In genomic region chr14:103012563-103013150, GRCm38 (mm10) we compare ENCODE assay signal across 9 mouse cellular contexts. TPM values are rescaled to one million over a fixed set of nuclear protein-coding genes. Genes with fewer than 3 reads are reported as not detected.
A peak's percentile ranks its signal among the peaks of the same experiment; 100 is the strongest.
DNase-seq lines count a peak whose midpoint lies in the region; ATAC-seq and TF ChIP-seq lines count a peak whose summit lies in the region.
"Had no signal": no experiment of that assay in that cellular context is flagged by ENCODE, and none has a peak within 500 bp of the region (broad histone marks: within the 10 kb centered on the region; RNA-seq: fewer than 3 reads in every experiment).

No protein-coding gene starts in this region.

- WGBS in liver, embryonic 15.5 days (ENCODE audit: insufficient replicate concordance) = 14% methylated on average over 4 of the region's 4 CpGs
- 35% methylated on average over 4 of the region's 4 CpGs for WGBS in neural tube, embryonic 11.5 days
- 18% methylated on average over 4 of the region's 4 CpGs for WGBS in stomach, embryonic 15.5 days

- no peak overlapping the region for H3K4me2 ChIP-seq in liver, embryonic 15.5 days
- no peak overlapping the region for H3K4me2 ChIP-seq in neural tube, embryonic 11.5 days (ENCODE audit: low read depth)
- H3K4me2 ChIP-seq in stomach, embryonic 15.5 days = no peak overlapping the region

- no peak overlapping the region for H3K27ac ChIP-seq in liver, embryonic 15.5 days (replicated peaks)
- no peak overlapping the region for H3K27ac ChIP-seq in neural tube, embryonic 11.5 days (ENCODE audit: low read depth, low read length)
- H3K27ac ChIP-seq in stomach, embryonic 15.5 days = no peak overlapping the region

- intact Hi-C loops in heart, postnatal 14 days (cut with DNase I) = loop anchor here (1.0 to 2.0 kb wide), 2 partner anchors 39 to 524 kb away; no protein-coding TSS in a partner anchor

- H3K9me3 ChIP-seq in E14TG2a.4 (ENCODE audit: low read length) = no peaks in the 10 kb centered on the region
- H3K9me3 ChIP-seq in liver, embryonic 15.5 days (replicated peaks) = no peaks in the 10 kb centered on the region
- no peaks in the 10 kb centered on the region for H3K9me3 ChIP-seq in neural tube, embryonic 11.5 days (ENCODE audit: control insufficient read depth, low read length)
- no peaks in the 10 kb centered on the region for H3K9me3 ChIP-seq in stomach, embryonic 15.5 days

- H3K27me3 ChIP-seq in E14TG2a.4 (ENCODE audit: insufficient read depth, low read length) = peaks cover 8% of the 10 kb centered on the region
- no peaks in the 10 kb centered on the region for H3K27me3 ChIP-seq in liver, embryonic 15.5 days
- no peaks in the 10 kb centered on the region for H3K27me3 ChIP-seq in neural tube, embryonic 11.5 days (ENCODE audit: control insufficient read depth, insufficient read depth, low read length)
- H3K27me3 ChIP-seq in stomach, embryonic 15.5 days (replicated peaks) = no peaks in the 10 kb centered on the region

- H3K4me1 ChIP-seq in E14TG2a.4 (replicated peaks; ENCODE audit: low read depth, low read length) = no peaks in the 10 kb centered on the region; the same call in 1 of the 2 replicates
- no peaks in the 10 kb centered on the region for H3K4me1 ChIP-seq in liver, embryonic 15.5 days (replicated peaks)
- no peaks in the 10 kb centered on the region for H3K4me1 ChIP-seq in neural tube, embryonic 11.5 days (ENCODE audit: control insufficient read depth, insufficient read depth, low read length)
- H3K4me1 ChIP-seq in stomach, embryonic 15.5 days = no peaks in the 10 kb centered on the region

- no peaks in the 10 kb centered on the region for H3K36me3 ChIP-seq in E14TG2a.4 (ENCODE audit: insufficient read depth, low read length)
- no peaks in the 10 kb centered on the region for H3K36me3 ChIP-seq in liver, embryonic 15.5 days (replicated peaks)
- no peaks in the 10 kb centered on the region for H3K36me3 ChIP-seq in neural tube, embryonic 11.5 days (ENCODE audit: control insufficient read depth, insufficient read depth, low read length)
- H3K36me3 ChIP-seq in stomach, embryonic 15.5 days = no peaks in the 10 kb centered on the region

- TF ChIP-seq CTCF in E14TG2a.4 (conservative IDR thresholded peaks at IDR 0.05; ENCODE audit: low read length) = peak; percentile 58

- no peak overlapping the region for H3K9ac ChIP-seq in liver, embryonic 15.5 days
- no peak overlapping the region for H3K9ac ChIP-seq in neural tube, embryonic 11.5 days (ENCODE audit: low read length)
- no peak overlapping the region for H3K9ac ChIP-seq in stomach, embryonic 15.5 days

- no peak overlapping the region for H3K4me3 ChIP-seq in E14TG2a.4 (replicated peaks; ENCODE audit: low read length)
- no peak overlapping the region for H3K4me3 ChIP-seq in liver, embryonic 15.5 days (replicated peaks)
- H3K4me3 ChIP-seq in neural tube, embryonic 11.5 days (ENCODE audit: low read depth, low read length) = no peak overlapping the region
- H3K4me3 ChIP-seq in stomach, embryonic 15.5 days (replicated peaks) = no peak overlapping the region

- 0 out of 2 replicates have a peak, but pooled peaks have one; percentile 56 for ATAC-seq in erythroid progenitor cell, adult 5-6 weeks (replicated peaks; ENCODE audit: low FRiP score, poor library complexity, severe bottlenecking)
- ATAC-seq in liver, embryonic 15.5 days (ENCODE audit: insufficient read depth) = peak; percentile 54; the same call in 1 of the 2 replicates
- ATAC-seq in neural tube, embryonic 11.5 days (ENCODE audit: insufficient read depth, low FRiP score, low TSS enrichment) = peak; percentile 89
- peak; percentile 80 for ATAC-seq in stomach, embryonic 15.5 days (ENCODE audit: insufficient read depth, low FRiP score, low read depth)

- DNase-seq in brain, adult 2 months (ENCODE audit: low read depth, low spot score) = peak; percentile 89
- peak; percentile 61 to 76 for DNase-seq in heart, postnatal 14 days
- DNase-seq in kidney, postnatal 4 days = peak; percentile 69 to 80
- DNase-seq in neural tube, embryonic 11.5 days (ENCODE audit: low spot score) = peak; percentile 67

RNA-seq across cellular contexts. Expression of gene Kctd12, which starts 30.2 kb away (rescaled TPM):
- 62.3 and 67.9 TPM in 2 replicates for total RNA-seq in erythroid progenitor cell, adult 5-6 weeks (2015; ENCODE audit: low replicate concordance)
- total RNA-seq in erythroid progenitor cell, adult 5-6 weeks (2017; ENCODE audit: low replicate concordance) = 19.2 and 20.5 TPM in 2 replicates
- total RNA-seq in heart, postnatal 14 days (2021) = 10 to 100 TPM; 29.7 to 29.8 TPM
- 2.2 and 2.5 TPM in 2 replicates for polyA plus RNA-seq in liver, embryonic 15.5 days (2015; fragmentation: Nextera tagmentation; extraction: Ambion mirVana)
- 9.3 and 14.3 TPM in 2 replicates for polyA plus RNA-seq in neural tube, embryonic 11.5 days (2014; fragmentation: Nextera tagmentation; extraction: Ambion mirVana)
- 14.8 and 19.2 TPM in 2 replicates for polyA plus RNA-seq in stomach, embryonic 15.5 days (2015; fragmentation: Nextera tagmentation; extraction: Ambion mirVana)

RNA-seq across cellular contexts. Expression of gene Acod1, which starts 34.1 kb away (rescaled TPM):
- total RNA-seq in erythroid progenitor cell, adult 5-6 weeks (2015; ENCODE audit: low replicate concordance) = 0.84 TPM in 1 of 2 replicates, not detected in the other
- total RNA-seq in erythroid progenitor cell, adult 5-6 weeks (2017; ENCODE audit: low replicate concordance) = 0.26 TPM in 1 of 2 replicates, not detected in the other
- under 1 TPM in 1 of 2 experiments, not detected in 1; 0.10 TPM for total RNA-seq in heart, postnatal 14 days (2021)
- 0.03 and 0.06 TPM in 2 replicates for polyA plus RNA-seq in liver, embryonic 15.5 days (2015; fragmentation: Nextera tagmentation; extraction: Ambion mirVana)
- polyA plus RNA-seq in neural tube, embryonic 11.5 days (2014; fragmentation: Nextera tagmentation; extraction: Ambion mirVana) = not detected in 2 replicates
- 0.05 TPM in 1 of 2 replicates, not detected in the other for polyA plus RNA-seq in stomach, embryonic 15.5 days (2015; fragmentation: Nextera tagmentation; extraction: Ambion mirVana)
- total RNA-seq: gastrocnemius, adult 8-10 months had no signal

RNA-seq across cellular contexts. Expression of gene Cln5, which starts 57.4 kb away (rescaled TPM):
- total RNA-seq in erythroid progenitor cell, adult 5-6 weeks (2015; ENCODE audit: low replicate concordance) = 14.4 and 17.6 TPM in 2 replicates
- total RNA-seq in erythroid progenitor cell, adult 5-6 weeks (2017; ENCODE audit: low replicate concordance) = 8.9 and 11.4 TPM in 2 replicates
- 10 to 100 TPM; 16.4 to 17.9 TPM for total RNA-seq in heart, postnatal 14 days (2021)
- polyA plus RNA-seq in liver, embryonic 15.5 days (2015; fragmentation: Nextera tagmentation; extraction: Ambion mirVana) = 18.0 and 18.1 TPM in 2 replicates
- 27.2 and 27.5 TPM in 2 replicates for polyA plus RNA-seq in neural tube, embryonic 11.5 days (2014; fragmentation: Nextera tagmentation; extraction: Ambion mirVana)
- 29.2 and 31.8 TPM in 2 replicates for polyA plus RNA-seq in stomach, embryonic 15.5 days (2015; fragmentation: Nextera tagmentation; extraction: Ambion mirVana)
